Mouse (Mus musculus): ENCODE results near the gene Figla.

GRCm38 (mm10) chr6:86052032-86052459 lies 36.1 kb downstream of the Figla start:
- no peak for TF ChIP-seq CTCF (conservative IDR thresholded peaks at IDR 0.05; ENCODE audit: low read length)
- TF ChIP-seq POU5F1 (IDR thresholded peaks at IDR 0.05; ENCODE audit: borderline replicate concordance, low read length): no peak
- no peak for TF ChIP-seq NANOG (IDR thresholded peaks at IDR 0.05; ENCODE audit: borderline replicate concordance, low read length)

All from E14TG2a.4 (cell line).